Mouse (Mus musculus) right cerebral cortex, adult 2 months (tissue): ENCODE data around the gene Lipi.

Experiments
- DNase-seq, 2 experiments: peaks; one replicate each; pipeline ENCODE4 v3.0.0; 2021 to 2022; ENCODE audit warnings: low spot score in 2 of 2

Lipi gene

GRCm38 (mm10) chr16:75585961-75586360 is at the start of gene Lipi:
TSS of gene Lipi (minus strand) at chr16:75586061.
- no peak for DNase-seq

DNA sequence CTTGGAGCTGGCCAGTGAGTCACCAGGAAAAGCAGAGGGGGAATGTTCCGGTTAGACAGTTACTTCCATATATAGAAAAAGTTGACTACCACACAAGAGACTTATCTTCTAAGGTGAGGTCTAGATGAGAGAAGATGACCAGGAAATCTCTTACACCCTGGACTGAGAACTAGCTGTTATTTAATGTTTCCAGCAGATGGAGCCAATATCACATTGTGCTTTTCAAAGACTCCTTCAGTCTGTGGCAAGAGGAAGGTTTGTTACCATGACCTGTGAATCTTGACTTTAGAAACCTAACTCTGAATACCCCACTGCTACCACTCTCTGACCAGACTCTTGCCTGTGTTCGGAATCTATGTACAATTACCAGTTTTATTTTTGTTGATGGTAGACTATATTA is 42.0 kb upstream of the Lipi start:
- DNase-seq = no peak

DNA sequence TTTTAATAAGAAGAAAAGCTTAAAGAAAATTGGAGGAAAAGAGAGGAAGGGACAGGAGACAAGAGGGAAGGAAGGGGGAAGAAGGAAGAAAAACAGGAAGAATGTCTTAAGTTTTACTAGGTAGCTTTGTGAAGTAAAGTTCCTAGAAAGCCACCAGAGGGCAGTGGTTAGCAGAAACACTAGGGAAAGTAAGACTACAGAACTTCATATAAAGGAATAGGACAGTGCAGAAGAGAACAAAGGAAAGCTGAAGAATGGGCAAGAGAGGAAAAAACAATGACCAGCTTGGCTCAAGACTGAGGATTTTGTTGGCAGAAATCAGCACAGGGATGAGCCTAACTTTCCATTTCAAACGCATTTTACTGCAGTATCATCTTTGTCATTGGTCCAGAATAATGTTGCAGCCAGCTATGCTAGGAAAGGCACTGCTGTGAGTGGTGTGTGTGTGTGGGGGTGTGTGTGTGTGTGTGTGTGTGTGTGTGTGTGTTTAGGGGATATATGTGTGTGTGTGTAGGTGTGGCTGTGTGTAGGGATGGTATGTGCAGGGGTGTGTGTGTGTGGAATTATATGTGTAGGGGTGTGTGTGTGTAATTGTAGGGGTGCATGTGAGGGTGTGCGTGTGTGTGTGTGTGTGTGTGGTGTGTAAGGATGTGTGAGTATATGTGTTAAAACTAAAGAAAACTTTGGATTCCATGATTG is 31.9 kb upstream of the Lipi start:
- DNase-seq = peak in 1 of 2 experiments; percentile 55

DNA sequence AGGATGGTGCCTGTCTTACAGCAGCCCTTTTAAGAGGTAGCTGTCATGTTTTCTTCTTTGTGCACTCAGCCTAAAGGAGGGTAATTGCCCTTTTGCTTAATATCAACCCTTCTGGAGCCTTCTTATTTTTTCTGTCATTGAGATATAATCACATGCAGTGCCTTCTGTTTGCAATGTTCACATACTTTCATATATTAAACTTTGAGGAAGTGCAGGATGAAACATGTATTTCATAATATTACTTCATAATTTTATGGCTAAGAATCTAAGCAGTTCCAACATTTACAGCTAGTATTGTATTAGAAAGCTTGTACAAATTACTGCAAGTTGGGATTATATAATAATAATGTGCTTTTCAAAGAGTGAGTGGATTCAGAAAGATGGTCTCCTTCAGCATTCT is 26.7 kb upstream of the Lipi start:
- no peak for DNase-seq

- DNase-seq = no peak
Observed at GRCm38 (mm10) chr16:75606415-75606814, 20.6 kb upstream of the Lipi start.

DNA sequence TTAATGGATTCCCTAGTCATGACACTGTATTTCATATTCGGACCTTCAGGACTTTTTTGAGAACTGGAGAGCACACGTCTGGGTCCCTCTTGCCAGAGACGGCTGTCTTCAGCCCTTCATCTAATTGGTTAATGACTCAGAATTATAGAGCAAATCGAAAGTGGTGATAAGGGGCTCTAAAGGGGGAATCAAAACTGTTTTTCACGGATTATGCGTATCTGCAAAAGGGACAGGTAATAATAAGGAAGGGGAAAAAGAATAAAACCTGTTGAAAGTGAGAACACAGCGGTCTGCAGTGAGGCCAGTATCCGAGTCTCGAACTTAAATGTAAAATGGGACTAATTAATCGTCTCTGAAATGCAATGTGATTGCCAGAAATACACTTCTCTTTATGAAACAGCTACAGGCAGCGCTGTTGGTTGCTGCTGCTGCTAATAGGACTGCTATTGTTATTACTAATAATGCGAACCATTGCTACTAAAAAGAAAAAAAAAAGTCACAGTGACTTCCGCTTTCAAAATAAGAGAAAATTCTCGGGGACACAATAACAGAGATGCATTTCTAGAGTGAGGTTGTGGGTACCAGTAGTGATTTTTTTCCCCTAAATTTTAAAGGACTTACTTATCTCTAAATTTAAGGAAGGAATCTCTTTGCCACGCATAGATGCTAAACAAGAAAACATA is 7.8 kb upstream of the Lipi start:
- DNase-seq = no peak

DNA sequence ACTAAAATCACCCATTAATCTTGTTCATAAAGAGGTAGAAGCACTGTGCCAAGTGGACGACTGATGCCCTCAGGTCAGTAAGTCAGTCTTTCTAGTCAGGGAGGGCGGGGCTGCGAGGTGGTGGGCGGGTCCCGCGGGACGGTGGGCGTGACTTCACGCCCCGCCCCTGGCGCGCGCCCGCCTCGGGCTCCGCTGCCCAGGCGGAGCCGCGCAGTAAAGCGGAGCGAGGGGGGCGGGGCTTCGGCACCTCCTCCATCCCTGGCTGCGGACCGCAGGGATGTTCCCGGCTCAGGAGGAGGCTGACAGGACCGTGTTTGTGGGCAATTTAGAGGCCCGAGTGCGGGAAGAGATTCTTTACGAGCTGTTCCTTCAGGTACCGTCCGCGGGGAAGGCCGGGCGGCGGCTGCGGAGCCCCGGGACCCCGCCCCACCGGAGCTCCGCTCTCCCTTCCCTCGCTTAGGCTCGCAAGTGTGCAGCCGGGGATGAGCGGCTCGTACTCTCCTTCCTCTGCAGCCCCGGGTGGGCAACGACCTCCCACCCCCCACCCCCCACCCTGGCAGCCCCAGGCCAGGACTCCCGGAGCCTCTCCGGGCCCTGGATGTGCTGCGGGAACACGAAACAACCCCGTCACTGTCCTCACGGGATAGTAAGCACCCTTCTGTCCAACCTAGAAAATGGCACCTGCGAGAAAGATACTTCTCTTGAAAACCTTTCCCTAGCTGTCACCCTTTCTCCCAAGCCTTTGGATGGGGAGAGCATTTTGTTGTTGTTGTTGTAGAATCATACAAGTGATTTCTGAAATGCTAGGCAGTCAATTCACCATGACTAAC is 7.0 kb upstream of the Lipi start, which contains the start of gene Rbm11:
Rbm11 (plus strand) TSS at position 174 of the 830 bp plus-strand sequence.
- DNase-seq = peak; percentile 75 to 79

DNA sequence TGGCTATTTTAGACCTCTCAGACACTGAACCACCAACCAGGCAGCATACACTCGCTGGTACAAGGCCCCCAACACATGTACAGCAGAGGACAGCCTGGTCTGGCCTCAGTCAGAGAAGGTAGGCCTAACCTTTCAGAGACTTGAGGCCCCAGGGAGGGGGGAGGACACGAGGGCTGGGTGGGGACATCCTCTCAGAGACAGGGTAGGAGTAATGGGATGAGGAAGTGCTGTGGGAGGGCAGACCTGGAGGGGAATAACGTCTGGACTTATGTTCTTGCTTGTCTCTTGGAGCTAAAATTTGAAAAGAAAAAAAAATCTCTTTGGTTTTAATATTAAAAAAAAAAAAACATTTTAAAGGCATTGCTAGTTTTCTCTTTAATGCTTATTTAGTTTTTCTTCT is 605 bp upstream of the Lipi start:
- DNase-seq = no peak

GRCm38 (mm10) chr16:75582279-75582678 is 3.6 kb downstream of the Lipi start:
- no peak for DNase-seq

DNA sequence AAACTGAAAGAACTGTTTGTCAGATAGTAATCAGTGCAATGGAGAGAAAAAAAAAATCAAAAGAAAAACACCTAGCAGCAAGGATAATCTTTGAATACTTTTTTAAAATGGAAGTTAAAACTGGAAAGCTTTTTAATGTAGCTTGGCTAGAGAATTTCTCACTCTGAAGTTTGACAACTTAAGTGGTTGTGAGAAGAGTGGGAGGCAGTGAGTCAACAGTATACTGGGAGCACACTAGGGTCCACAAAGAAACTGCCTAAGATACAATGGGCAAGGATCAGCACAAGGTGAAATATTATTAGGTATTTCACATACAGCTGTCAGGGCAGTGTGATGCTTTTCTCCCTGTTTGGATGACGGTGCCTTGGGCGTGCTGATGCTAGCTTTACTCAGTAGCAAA is 23.0 kb downstream of the Lipi start:
- peak in 1 of 2 experiments; percentile 8 for DNase-seq

GRCm38 (mm10) chr16:75545310-75545709 is 40.6 kb downstream of the Lipi start:
- no peak for DNase-seq

DNA sequence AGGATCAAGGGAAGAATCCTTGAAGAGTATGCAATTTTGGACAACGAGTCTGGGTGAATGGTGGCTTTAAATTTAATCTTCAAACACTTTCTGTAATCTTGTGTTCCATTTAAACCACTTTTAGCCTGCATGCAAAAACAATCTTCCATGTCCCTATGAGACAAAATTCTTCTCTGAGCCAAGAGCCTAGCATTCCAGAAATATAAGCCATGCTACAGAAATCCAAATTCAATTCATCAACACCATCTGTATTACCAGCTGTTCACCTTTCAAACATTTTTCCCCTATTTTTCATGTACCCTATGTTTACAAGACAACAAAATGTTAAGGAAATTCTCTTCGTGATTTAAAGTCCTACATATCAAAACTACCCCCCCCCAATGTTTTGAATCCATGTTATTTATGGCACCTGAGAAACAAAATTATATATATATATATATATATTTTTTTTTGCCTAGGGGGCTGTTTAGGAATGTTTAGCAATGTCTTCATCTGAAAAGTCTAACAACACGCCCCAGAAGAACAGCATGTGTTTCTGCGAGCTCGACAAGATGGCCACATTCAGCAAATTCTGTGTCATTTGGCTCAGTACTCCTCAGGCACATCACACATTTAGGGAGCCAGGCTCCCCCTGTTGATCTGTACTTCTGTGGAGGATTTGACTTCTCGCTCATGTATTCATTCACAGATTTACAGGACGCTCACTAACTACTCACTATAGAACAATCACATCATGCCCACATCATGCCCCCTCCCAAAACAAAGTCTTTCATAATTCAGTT is 47.9 kb downstream of the Lipi start:
- DNase-seq = peak; percentile 7 to 33

DNA sequence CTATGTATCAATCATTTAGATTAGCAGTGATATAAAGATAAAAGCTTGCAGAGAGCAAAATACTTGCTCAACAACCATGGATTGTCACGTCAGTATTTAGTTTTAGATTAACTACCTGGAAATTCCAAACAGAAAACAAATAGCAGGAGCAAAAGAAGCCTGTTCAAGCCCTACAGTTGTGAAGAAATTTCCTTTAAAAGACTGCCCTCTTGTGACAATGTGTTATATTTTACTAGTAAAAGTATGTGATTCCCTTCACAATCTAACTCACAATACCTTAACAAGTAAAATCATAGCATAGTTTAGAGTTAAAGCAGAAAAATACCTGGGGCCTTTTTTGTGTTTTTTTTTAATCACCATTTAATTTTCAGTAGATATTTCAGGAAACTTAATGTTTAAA is 54.2 kb downstream of the Lipi start:
- DNase-seq = no peak

GRCm38 (mm10) chr16:75496568-75496967 is 89.3 kb downstream of the Lipi start:
- no peak for DNase-seq
